Mouse (Mus musculus): ENCODE measurements around the gene Zbtb8os. TPM values are rescaled to one million over a fixed set of nuclear protein-coding genes. Genes with fewer than 3 reads are reported as not detected.
"Not testable (repeated sequence)": the region's sequence is repeated elsewhere in the genome, so short reads cannot be mapped to it uniquely, and the experiment has no call there.

Zbtb8os gene
- polyA plus RNA-seq, 1 experiment from 2014 or later = 62.6 TPM

GRCm38 (mm10) chr4:129336291-129336690 is 796 bp downstream of the Zbtb8os start:
- H3K4me3 ChIP-seq (replicated peaks) = peak overlapping the region; percentile 92
- WGBS = 42% methylated on average over 14 of the region's 14 CpGs
- H3K4me1 ChIP-seq (replicated peaks) = peaks cover 25% of the 10 kb centered on the region
- peak overlapping the region; percentile 99 for H3K27ac ChIP-seq
- H3K9me3 ChIP-seq = no peaks in the 10 kb centered on the region
- H3K36me3 ChIP-seq = no peaks in the 10 kb centered on the region; the same call in 1 of the 2 replicates
- H3K27me3 ChIP-seq (replicated peaks) = no peaks in the 10 kb centered on the region
- ATAC-seq = no peak
- peak overlapping the region; percentile 60 for H3K9ac ChIP-seq
- H3K4me2 ChIP-seq (replicated peaks) = peak overlapping the region; percentile 73

- H3K9ac ChIP-seq = no peak overlapping the region
- H3K27ac ChIP-seq = no peak overlapping the region
- peaks cover 9% of the 10 kb centered on the region; the same call in 1 of the 2 replicates for H3K36me3 ChIP-seq
- H3K4me1 ChIP-seq (replicated peaks) = peaks cover 6% of the 10 kb centered on the region
- H3K27me3 ChIP-seq (replicated peaks) = no peaks in the 10 kb centered on the region
- H3K4me3 ChIP-seq (replicated peaks) = no peak overlapping the region
- H3K9me3 ChIP-seq = no peaks in the 10 kb centered on the region
- 94% methylated on average over 3 of the region's 3 CpGs for WGBS
- no peak overlapping the region for H3K4me2 ChIP-seq (replicated peaks)
- no peak for ATAC-seq
Measured at GRCm38 (mm10) chr4:129339743-129340142, 4.2 kb downstream of the Zbtb8os start.

GRCm38 (mm10) chr4:129341888-129342287 is 6.4 kb downstream of the Zbtb8os start:
- no peak overlapping the region for H3K4me2 ChIP-seq (replicated peaks)
- H3K27me3 ChIP-seq (replicated peaks) = no peaks in the 10 kb centered on the region
- no peak for ATAC-seq
- peaks cover 9% of the 10 kb centered on the region; the same call in 1 of the 2 replicates for H3K36me3 ChIP-seq
- H3K27ac ChIP-seq = no peak overlapping the region
- WGBS = 88% methylated on average over 1 of the region's 1 CpGs
- H3K4me3 ChIP-seq (replicated peaks) = no peak overlapping the region
- peaks cover 6% of the 10 kb centered on the region for H3K4me1 ChIP-seq (replicated peaks)
- no peaks in the 10 kb centered on the region for H3K9me3 ChIP-seq
- H3K9ac ChIP-seq = no peak overlapping the region

GRCm38 (mm10) chr4:129342705-129343104 is 7.2 kb downstream of the Zbtb8os start:
- H3K9me3 ChIP-seq = no peaks in the 10 kb centered on the region
- WGBS = 80% methylated on average over 2 of the region's 2 CpGs
- no peak overlapping the region for H3K27ac ChIP-seq
- H3K36me3 ChIP-seq = peaks cover 9% of the 10 kb centered on the region
- no peak for ATAC-seq
- H3K4me3 ChIP-seq (replicated peaks) = no peak overlapping the region
- no peaks in the 10 kb centered on the region for H3K4me1 ChIP-seq (replicated peaks)
- no peak overlapping the region for H3K4me2 ChIP-seq (replicated peaks)
- H3K27me3 ChIP-seq (replicated peaks) = no peaks in the 10 kb centered on the region
- H3K9ac ChIP-seq = no peak overlapping the region

GRCm38 (mm10) chr4:129346481-129347154 is 11.1 kb downstream of the Zbtb8os start:
- no peaks in the 10 kb centered on the region for H3K9me3 ChIP-seq
- no peaks in the 10 kb centered on the region for H3K4me1 ChIP-seq (replicated peaks)
- H3K36me3 ChIP-seq = peaks cover 6% of the 10 kb centered on the region
- H3K27ac ChIP-seq = no peak overlapping the region
- WGBS = 82% methylated on average over 15 of the region's 15 CpGs
- ATAC-seq = no peak
- H3K9ac ChIP-seq = no peak overlapping the region
- no peak overlapping the region for H3K4me2 ChIP-seq (replicated peaks)
- no peaks in the 10 kb centered on the region for H3K27me3 ChIP-seq (replicated peaks)
- H3K4me3 ChIP-seq (replicated peaks) = no peak overlapping the region

- ATAC-seq = peak; percentile 82
- Histone ChIP-seq H3K9me3 (no peaks in the 10 kb centered on the region), H3K4me3 (replicated peaks) (no peak overlapping the region), H3K9ac (no peak overlapping the region), H3K4me2 (replicated peaks) (no peak overlapping the region), H3K36me3 (no peaks in the 10 kb centered on the region; the same call in 1 of the 2 replicates), H3K27me3 (replicated peaks) (no peaks in the 10 kb centered on the region), H3K4me1 (replicated peaks) (no peaks in the 10 kb centered on the region), H3K27ac (no peak overlapping the region)
- WGBS = 8% methylated on average over 1 of the region's 1 CpGs
Measured at GRCm38 (mm10) chr4:129350644-129351043, 15.1 kb downstream of the Zbtb8os start.

- Histone ChIP-seq H3K27me3 (replicated peaks) (no peaks in the 10 kb centered on the region), H3K27ac (no peak overlapping the region), H3K4me3 (replicated peaks) (no peak overlapping the region), H3K4me1 (replicated peaks) (no peaks in the 10 kb centered on the region), H3K9me3 (no peaks in the 10 kb centered on the region), H3K36me3 (no peaks in the 10 kb centered on the region; the same call in 1 of the 2 replicates), H3K9ac (no peak overlapping the region), H3K4me2 (replicated peaks) (no peak overlapping the region)
- WGBS = 75% methylated on average over 6 of the region's 6 CpGs
- ATAC-seq = no peak
Measured at GRCm38 (mm10) chr4:129351111-129351510, 15.6 kb downstream of the Zbtb8os start.

GRCm38 (mm10) chr4:129353176-129353575 is 17.7 kb downstream of the Zbtb8os start:
- WGBS = 88% methylated on average over 12 of the region's 12 CpGs
- H3K27ac ChIP-seq = no peak overlapping the region
- no peaks in the 10 kb centered on the region for H3K9me3 ChIP-seq
- H3K4me1 ChIP-seq (replicated peaks) = no peaks in the 10 kb centered on the region
- no peaks in the 10 kb centered on the region for H3K27me3 ChIP-seq (replicated peaks)
- no peak for ATAC-seq
- 0 out of 2 replicates have a peak, but pooled peaks cover 1% of the 10 kb centered on the region for H3K36me3 ChIP-seq
- no peak overlapping the region for H3K4me3 ChIP-seq (replicated peaks)
- no peak overlapping the region for H3K4me2 ChIP-seq (replicated peaks)
- no peak overlapping the region for H3K9ac ChIP-seq

- ATAC-seq = no peak
- Histone ChIP-seq H3K4me3 (replicated peaks) (no peak overlapping the region), H3K4me2 (replicated peaks) (no peak overlapping the region), H3K9ac (no peak overlapping the region), H3K4me1 (replicated peaks) (no peaks in the 10 kb centered on the region), H3K36me3 (0 out of 2 replicates have a peak, but pooled peaks cover 4% of the 10 kb centered on the region), H3K27me3 (replicated peaks) (no peaks in the 10 kb centered on the region), H3K27ac (no peak overlapping the region), H3K9me3 (no peaks in the 10 kb centered on the region)
- 77% methylated on average over 15 of the region's 15 CpGs for WGBS
Measured at GRCm38 (mm10) chr4:129354236-129354635, 18.7 kb downstream of the Zbtb8os start.

- no peak overlapping the region for H3K4me3 ChIP-seq (replicated peaks)
- H3K4me2 ChIP-seq (replicated peaks) = no peak overlapping the region
- no peak for ATAC-seq
- no peaks in the 10 kb centered on the region for H3K27me3 ChIP-seq (replicated peaks)
- H3K9me3 ChIP-seq = no peaks in the 10 kb centered on the region
- no peak overlapping the region for H3K9ac ChIP-seq
- no peak overlapping the region for H3K27ac ChIP-seq
- 0 out of 2 replicates have a peak, but pooled peaks cover 4% of the 10 kb centered on the region for H3K36me3 ChIP-seq
- no peaks in the 10 kb centered on the region for H3K4me1 ChIP-seq (replicated peaks)
- WGBS = 69% methylated on average over 15 of the region's 15 CpGs
Measured at GRCm38 (mm10) chr4:129357613-129358163, 22.2 kb downstream of the Zbtb8os start.

GRCm38 (mm10) chr4:129362238-129362637 is 26.7 kb downstream of the Zbtb8os start:
- H3K27ac ChIP-seq; H3K4me2 ChIP-seq (replicated peaks); H3K9me3 ChIP-seq; ATAC-seq; H3K36me3 ChIP-seq; H3K9ac ChIP-seq; H3K4me1 ChIP-seq (replicated peaks); H3K4me3 ChIP-seq (replicated peaks); H3K27me3 ChIP-seq (replicated peaks): not testable (repeated sequence)
- WGBS = 91% methylated on average over 3 of the region's 3 CpGs

- Histone ChIP-seq H3K27ac (no peak overlapping the region), H3K9ac (no peak overlapping the region), H3K9me3 (no peaks in the 10 kb centered on the region), H3K36me3 (0 out of 2 replicates have a peak, but pooled peaks cover 6% of the 10 kb centered on the region), H3K4me2 (replicated peaks) (no peak overlapping the region), H3K4me1 (replicated peaks) (no peaks in the 10 kb centered on the region; the same call in 1 of the 2 replicates), H3K4me3 (replicated peaks) (no peak overlapping the region), H3K27me3 (replicated peaks) (no peaks in the 10 kb centered on the region)
- ATAC-seq = no peak
- WGBS = 84% methylated on average over 5 of the region's 5 CpGs
Measured at GRCm38 (mm10) chr4:129362771-129363170, 27.3 kb downstream of the Zbtb8os start.

GRCm38 (mm10) chr4:129363463-129363862 is 28.0 kb downstream of the Zbtb8os start:
- 0 out of 2 replicates have a peak, but pooled peaks cover 2% of the 10 kb centered on the region for H3K36me3 ChIP-seq
- ATAC-seq = no peak
- no peak overlapping the region for H3K9ac ChIP-seq
- H3K4me2 ChIP-seq (replicated peaks) = no peak overlapping the region
- H3K27me3 ChIP-seq (replicated peaks) = no peaks in the 10 kb centered on the region
- H3K4me1 ChIP-seq (replicated peaks) = no peaks in the 10 kb centered on the region; the same call in 1 of the 2 replicates
- 89% methylated on average over 9 of the region's 9 CpGs for WGBS
- no peak overlapping the region for H3K27ac ChIP-seq
- H3K9me3 ChIP-seq = no peaks in the 10 kb centered on the region
- H3K4me3 ChIP-seq (replicated peaks) = no peak overlapping the region

Data from intestine, embryonic 15.5 days (tissue).